Mouse (Mus musculus): ENCODE measurements around the gene Dbp. TPM values are rescaled to one million over a fixed set of nuclear protein-coding genes. Genes with fewer than 3 reads are reported as not detected.

The Dbp gene
- 2.1 and 2.9 TPM in 2 replicates for polyA plus RNA-seq (2015; fragmentation: Nextera tagmentation; extraction: Ambion mirVana)

DNA sequence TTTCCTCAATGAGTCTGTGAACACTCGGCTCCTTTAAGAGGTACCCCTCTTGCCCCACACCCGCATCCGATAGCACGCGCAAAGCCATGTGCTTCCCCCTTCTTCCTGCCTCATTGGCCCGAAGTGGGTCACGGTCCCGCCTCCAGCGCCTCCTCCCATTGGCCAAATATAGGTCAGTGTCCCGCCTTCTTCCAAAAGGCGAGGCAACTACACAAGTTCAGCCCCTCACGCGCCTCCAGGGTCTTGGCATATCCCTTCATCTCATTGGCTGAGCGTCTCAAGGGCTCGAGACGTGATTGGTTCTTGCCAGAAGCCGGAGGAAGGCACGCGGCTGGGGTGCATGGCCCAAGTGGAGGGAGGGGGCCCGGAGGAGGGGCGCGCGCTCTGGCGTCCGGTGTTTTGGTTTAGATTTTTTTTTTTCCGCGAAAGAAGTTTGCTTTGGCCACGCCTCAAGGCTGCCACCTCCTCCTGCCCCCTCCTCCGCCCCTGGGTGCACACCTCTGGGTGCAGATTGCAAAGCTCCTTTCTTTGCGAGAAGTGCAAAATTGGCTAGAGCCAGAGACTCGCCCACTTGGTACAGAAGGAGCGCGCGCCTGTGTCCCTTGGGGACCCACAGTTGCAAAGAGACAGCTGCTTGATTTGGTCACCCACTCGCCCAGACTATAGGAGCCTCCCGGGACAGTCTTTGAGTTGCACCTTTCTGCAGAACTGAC, at the start of gene Dbp:
Gene Dbp, plus strand, starts transcription at position 359 of the 713 bp plus-strand sequence.

DNA sequence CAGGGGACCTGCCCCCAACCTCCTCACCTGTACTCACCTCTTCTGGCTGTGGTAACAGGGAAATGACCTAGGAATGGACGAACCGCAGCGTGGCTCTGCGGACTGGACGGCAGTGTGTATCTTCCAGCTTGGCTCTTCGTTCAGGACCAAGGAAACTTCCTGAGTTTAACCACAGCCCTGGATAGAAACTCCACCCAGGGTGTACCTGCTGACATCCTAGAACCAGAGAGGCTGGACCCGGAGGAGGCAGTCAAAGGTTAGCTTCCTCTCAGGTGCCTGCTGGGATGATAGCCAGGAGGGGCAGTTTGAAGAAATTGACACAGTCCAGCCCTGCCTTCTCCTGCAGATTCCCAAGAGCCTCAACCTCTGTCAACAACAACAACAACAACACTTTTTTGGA, 38.7 kb upstream of the Dbp start, which contains the start of gene Fut2:
Gene Fut2, minus strand, starts transcription at position 234 of the 400 bp plus-strand sequence.

DNA sequence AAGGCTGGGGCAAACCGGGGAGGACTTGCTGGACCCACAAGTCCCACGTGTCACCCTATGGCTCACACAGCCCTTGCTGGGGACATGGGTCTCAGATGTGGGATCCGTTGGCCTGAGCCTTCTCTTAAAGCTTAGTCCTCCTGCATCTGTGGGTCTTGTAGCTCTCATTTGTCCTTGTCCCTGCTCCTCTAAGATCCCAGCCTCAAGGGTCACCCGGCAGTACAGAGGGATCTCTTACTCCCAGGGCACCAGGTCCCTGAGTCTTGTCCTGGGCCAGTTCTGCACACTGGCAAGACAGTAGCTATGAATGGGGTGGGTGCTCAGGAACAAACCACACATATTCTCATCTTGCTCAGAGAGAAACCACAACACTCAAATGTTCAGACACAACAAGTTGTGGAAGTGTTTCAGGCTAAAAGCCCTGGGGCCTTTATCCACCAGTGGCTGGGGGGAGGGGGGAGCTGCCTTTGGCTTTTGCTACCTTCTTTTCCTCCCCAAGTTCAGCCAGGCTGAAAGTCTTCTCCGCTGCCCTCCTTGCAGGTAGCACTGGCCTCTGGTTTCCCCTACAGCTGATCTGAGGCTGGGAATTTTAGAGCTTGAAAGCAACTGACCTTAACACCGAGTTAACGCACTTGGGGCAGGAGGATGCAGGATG, 21.4 kb upstream of the Dbp start, which contains the start of gene Ntn5:
Gene Ntn5, plus strand, starts transcription at position 627 of the 655 bp plus-strand sequence.

DNA sequence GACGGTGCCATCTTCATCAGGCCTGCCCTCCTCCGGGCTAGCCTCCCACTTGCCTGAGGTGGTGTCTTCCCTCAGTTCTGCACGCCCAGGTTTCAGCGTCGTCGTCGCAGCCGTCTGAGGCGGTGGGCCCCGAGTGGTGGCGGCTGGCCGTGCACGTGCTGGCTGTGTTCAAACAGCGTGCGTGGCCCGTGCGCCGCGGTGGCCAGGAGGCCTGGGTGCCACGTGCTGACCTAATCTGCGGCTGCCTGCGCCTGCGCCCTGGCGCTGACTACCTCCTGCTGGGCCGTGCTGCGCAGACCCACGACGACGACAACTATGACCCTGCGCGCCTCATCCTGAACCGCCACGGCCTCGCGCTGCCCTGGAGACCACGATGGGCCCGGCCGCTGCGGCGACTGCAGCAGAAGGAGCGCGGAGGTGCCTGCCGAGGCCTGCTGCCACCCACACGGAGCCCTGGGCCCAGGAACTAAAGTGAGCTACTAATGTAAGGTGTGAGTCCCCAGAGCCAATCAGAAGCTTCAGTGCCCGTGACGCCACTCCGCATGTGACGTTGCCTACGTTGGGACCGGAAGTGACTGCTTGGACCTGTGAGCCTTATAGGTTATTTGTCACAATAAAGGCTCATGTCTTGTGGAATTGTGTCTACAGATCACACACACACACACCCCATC, 10.8 kb upstream of the Dbp start, which contains the start of gene Sec1:
Gene Sec1, minus strand, starts transcription at position 482 of the 671 bp plus-strand sequence.

DNA sequence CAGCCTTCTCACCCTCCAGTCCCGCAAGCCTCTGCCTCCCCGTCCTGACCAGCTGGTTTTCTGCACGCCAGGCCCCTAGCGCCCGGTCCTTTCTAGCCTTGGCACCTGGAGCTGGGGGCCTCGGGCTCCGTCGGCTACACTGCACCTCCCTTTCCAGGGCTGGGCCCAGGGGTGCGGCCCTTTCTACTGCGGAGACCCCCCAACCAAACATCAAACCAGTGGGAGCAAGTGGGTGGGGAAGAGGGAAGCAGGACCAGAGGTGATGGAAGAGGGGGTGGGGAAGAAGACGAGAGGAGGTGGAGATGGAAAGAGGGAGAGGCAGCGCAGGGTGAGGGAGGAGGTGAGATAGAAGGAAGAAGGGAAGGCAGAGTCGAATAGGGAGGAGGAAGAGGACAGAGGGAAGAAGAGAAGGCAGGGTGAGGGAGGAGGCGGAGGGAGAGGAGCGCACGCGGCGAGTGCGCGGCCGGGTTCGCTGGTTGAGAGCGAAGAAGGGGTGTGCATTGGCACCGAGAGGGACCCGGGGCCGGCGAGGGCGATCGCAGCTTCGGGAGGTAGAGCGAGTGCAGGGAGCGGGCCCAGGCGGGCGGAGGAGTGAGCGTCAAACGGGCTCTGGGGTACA, 5.3 kb upstream of the Dbp start, which contains the start of gene Car11:
Gene Car11, plus strand, starts transcription at position 321 of the 619 bp plus-strand sequence.

DNA sequence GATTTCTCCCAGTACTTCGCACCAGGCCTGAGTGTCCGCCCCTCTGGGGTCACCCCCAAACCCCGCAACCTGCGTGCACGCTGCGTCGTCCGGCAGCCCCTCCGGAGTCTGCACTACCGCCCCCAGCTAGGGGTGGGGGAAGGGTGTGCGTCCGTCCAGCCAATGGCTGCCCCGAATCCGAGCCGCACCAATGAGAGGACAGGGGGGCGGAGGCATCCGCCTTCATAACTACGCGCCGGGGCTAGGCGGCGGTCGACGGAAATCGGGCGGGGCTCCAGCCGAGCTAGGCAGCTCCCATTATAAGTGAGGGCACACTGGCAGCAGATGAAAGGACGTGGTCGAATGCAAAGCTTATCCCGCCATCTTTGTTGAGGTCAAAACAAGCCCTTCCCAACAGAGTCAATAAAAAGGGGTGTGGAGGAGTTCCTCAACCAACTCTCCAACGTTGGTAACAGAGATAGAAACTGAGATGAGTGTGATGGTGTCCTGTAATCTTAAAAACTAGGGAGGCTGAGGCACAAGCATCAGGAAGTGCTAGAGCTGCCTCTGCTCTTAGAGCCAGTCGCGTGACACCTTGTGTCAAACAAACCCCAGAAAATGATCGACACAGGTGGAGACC, 10.3 kb downstream of the Dbp start, which contains the start of gene Rpl18:
Gene Rpl18, plus strand, starts transcription at position 368 of the 619 bp plus-strand sequence.

DNA sequence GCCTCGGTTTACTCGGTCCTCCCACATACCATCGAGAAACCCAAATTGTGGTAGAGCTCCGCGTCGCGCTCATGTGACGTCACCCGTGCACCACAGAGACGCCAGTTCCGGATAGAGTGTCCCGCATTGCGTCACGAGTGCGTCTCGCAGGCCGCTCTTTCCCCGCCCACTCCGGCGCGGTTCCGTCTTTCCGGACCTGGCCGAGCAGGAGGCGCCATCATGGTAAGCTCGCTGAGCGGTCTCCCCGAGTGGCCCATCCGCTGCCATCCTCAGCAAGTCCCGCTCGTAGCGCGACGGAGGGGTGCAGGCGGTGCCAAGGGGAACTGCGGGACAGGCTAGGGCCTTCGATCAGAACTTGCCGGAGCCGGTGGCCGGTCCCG, 13.0 kb downstream of the Dbp start, which contains the start of gene Sphk2:
Gene Sphk2, minus strand, starts transcription at position 85 of the 380 bp plus-strand sequence.

DNA sequence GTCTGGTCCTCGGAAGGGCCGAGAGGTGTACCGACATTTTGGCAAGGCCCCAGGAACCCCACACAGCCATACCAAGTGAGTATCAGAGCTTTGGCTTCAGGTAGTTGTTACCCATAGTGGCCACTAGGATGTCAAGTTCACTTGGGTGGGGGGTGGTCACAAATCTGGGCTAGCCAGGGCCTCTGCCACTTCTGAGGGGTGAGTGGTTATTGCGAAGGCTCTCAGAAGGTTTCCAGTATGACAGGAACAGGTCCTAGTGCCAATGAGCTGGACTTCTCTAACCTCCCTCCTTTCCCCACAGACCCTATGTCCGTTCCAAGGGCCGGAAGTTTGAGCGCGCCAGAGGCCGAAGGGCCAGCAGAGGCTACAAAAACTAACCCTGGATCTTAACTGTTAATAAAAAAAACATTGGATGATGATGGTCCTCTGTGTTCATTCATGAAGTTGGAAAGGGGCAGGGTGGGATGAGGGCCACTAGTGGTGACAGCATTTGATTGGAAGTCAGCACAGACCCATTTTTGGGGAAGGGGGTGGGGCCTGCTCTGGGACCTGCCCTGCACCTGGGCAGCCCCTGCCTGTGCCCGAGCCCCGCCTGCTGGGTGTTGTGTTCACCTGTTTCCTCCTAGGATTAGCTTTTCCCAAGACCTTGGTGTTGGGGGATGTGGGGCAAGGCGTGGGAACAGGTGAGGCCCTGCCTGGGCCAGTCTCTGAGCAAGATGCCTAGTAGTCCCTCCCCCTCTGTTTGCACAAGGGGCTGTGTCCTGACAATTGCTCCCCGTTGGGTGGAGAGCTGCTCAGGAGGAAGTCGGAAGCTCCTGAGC, 15.7 kb downstream of the Dbp start, which contains the start of gene Fam83e:
Gene Fam83e, plus strand, starts transcription at position 800 of the 821 bp plus-strand sequence.

DNA sequence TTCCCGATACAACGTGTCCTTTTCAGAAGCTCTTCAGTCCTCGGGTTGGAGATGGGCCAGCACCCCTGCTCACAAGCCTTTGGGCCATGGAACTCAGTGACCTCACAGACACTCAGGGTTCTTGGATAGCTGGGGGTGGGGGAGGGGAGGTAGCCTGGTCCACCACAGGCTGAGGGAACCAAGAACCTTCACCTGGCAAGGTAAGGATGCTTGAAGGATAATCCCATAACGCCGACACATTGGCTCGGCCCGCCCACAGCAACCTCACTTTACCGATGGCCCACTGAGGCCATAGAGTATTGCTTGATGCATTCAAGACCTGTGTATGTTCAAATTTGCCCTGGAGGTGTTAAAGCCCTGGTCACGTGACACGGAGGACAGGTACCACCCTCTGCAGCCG, 20.8 kb downstream of the Dbp start, which contains the start of gene Spaca4:
Gene Spaca4, minus strand, starts transcription at position 101 of the 400 bp plus-strand sequence.

Other genes starting within 250 kb of the Dbp start
- gene Ftl1, start 245.2 kb upstream of the Dbp start, polyA plus RNA-seq (2015; fragmentation: Nextera tagmentation; extraction: Ambion mirVana), result 4,601 and 4,690 TPM in 2 replicates
- 119 TPM in 2 replicates for gene Bax, start 238.2 kb upstream of the Dbp start, polyA plus RNA-seq (2015; fragmentation: Nextera tagmentation; extraction: Ambion mirVana)
- gene Tulp2, start 223.2 kb upstream of the Dbp start, polyA plus RNA-seq (2015; fragmentation: Nextera tagmentation; extraction: Ambion mirVana), result 0.73 and 0.78 TPM in 2 replicates
- not detected in 2 replicates for gene Gm45808, start 218.3 kb upstream of the Dbp start, polyA plus RNA-seq (2015; fragmentation: Nextera tagmentation; extraction: Ambion mirVana)
- 2.0 and 2.8 TPM in 2 replicates for gene Dhdh, start 216.3 kb upstream of the Dbp start, polyA plus RNA-seq (2015; fragmentation: Nextera tagmentation; extraction: Ambion mirVana)
- 129 and 141 TPM in 2 replicates for gene Nucb1, start 194.7 kb upstream of the Dbp start, polyA plus RNA-seq (2015; fragmentation: Nextera tagmentation; extraction: Ambion mirVana)
- 173 and 199 TPM in 2 replicates for gene Ppp1r15a, start 178.8 kb upstream of the Dbp start, polyA plus RNA-seq (2015; fragmentation: Nextera tagmentation; extraction: Ambion mirVana)
- gene Plekha4, start 178.8 kb upstream of the Dbp start, polyA plus RNA-seq (2015; fragmentation: Nextera tagmentation; extraction: Ambion mirVana), result 1.6 and 2.5 TPM in 2 replicates
- gene Hsd17b14, start 150.2 kb upstream of the Dbp start, polyA plus RNA-seq (2015; fragmentation: Nextera tagmentation; extraction: Ambion mirVana), result 1.5 and 1.7 TPM in 2 replicates
- gene Bcat2, start 134.9 kb upstream of the Dbp start, polyA plus RNA-seq (2015; fragmentation: Nextera tagmentation; extraction: Ambion mirVana), result 47.3 and 52.6 TPM in 2 replicates
- gene Fgf21, start 89.6 kb upstream of the Dbp start, polyA plus RNA-seq (2015; fragmentation: Nextera tagmentation; extraction: Ambion mirVana), result 0.13 TPM in 1 of 2 replicates, not detected in the other
- gene Fut1, start 87.8 kb upstream of the Dbp start, polyA plus RNA-seq (2015; fragmentation: Nextera tagmentation; extraction: Ambion mirVana), result not detected in 2 replicates
- 0.06 TPM in 1 of 2 replicates, not detected in the other for gene Izumo1, start 83.3 kb upstream of the Dbp start, polyA plus RNA-seq (2015; fragmentation: Nextera tagmentation; extraction: Ambion mirVana)
- 7.4 and 9.0 TPM in 2 replicates for gene Rasip1, start 77.6 kb upstream of the Dbp start, polyA plus RNA-seq (2015; fragmentation: Nextera tagmentation; extraction: Ambion mirVana)
- 2.5 and 3.1 TPM in 2 replicates for gene Mamstr, start 65.1 kb upstream of the Dbp start, polyA plus RNA-seq (2015; fragmentation: Nextera tagmentation; extraction: Ambion mirVana)
- 0.10 and 0.32 TPM in 2 replicates for gene Fut2, start 38.7 kb upstream of the Dbp start, polyA plus RNA-seq (2015; fragmentation: Nextera tagmentation; extraction: Ambion mirVana)
- gene Ntn5, start 21.1 kb upstream of the Dbp start, polyA plus RNA-seq (2015; fragmentation: Nextera tagmentation; extraction: Ambion mirVana), result not detected in 2 replicates
- gene Sec1, start 10.7 kb upstream of the Dbp start, polyA plus RNA-seq (2015; fragmentation: Nextera tagmentation; extraction: Ambion mirVana), result 0.10 TPM in 1 of 2 replicates, not detected in the other
- gene Car11, start 5.2 kb upstream of the Dbp start, polyA plus RNA-seq (2015; fragmentation: Nextera tagmentation; extraction: Ambion mirVana), result 0.72 and 1.8 TPM in 2 replicates
- 888 and 898 TPM in 2 replicates for gene Rpl18, start 10.4 kb downstream of the Dbp start, polyA plus RNA-seq (2015; fragmentation: Nextera tagmentation; extraction: Ambion mirVana)
- 9.7 and 11.7 TPM in 2 replicates for gene Sphk2, start 12.9 kb downstream of the Dbp start, polyA plus RNA-seq (2015; fragmentation: Nextera tagmentation; extraction: Ambion mirVana)
- gene Fam83e, start 16.1 kb downstream of the Dbp start, polyA plus RNA-seq (2015; fragmentation: Nextera tagmentation; extraction: Ambion mirVana), result 0.29 and 0.65 TPM in 2 replicates
- gene Spaca4, start 20.7 kb downstream of the Dbp start, polyA plus RNA-seq (2015; fragmentation: Nextera tagmentation; extraction: Ambion mirVana), result not detected in 2 replicates
- gene Lmtk3, start 78.7 kb downstream of the Dbp start, polyA plus RNA-seq (2015; fragmentation: Nextera tagmentation; extraction: Ambion mirVana), result 0.24 TPM in 1 of 2 replicates, not detected in the other
- 0.42 and 0.79 TPM in 2 replicates for gene Sult2b1, start 79.6 kb downstream of the Dbp start, polyA plus RNA-seq (2015; fragmentation: Nextera tagmentation; extraction: Ambion mirVana)
- gene Cyth2, start 109.5 kb downstream of the Dbp start, polyA plus RNA-seq (2015; fragmentation: Nextera tagmentation; extraction: Ambion mirVana), result 36.4 and 37.5 TPM in 2 replicates
- 0.18 and 0.21 TPM in 2 replicates for gene Kcnj14, start 119.7 kb downstream of the Dbp start, polyA plus RNA-seq (2015; fragmentation: Nextera tagmentation; extraction: Ambion mirVana)
- 30.0 and 31.3 TPM in 2 replicates for gene Grwd1, start 125.9 kb downstream of the Dbp start, polyA plus RNA-seq (2015; fragmentation: Nextera tagmentation; extraction: Ambion mirVana)
- gene Kdelr1, start 167.7 kb downstream of the Dbp start, polyA plus RNA-seq (2015; fragmentation: Nextera tagmentation; extraction: Ambion mirVana), result 24.3 and 27.4 TPM in 2 replicates
- gene Grin2d, start 173.3 kb downstream of the Dbp start, polyA plus RNA-seq (2015; fragmentation: Nextera tagmentation; extraction: Ambion mirVana), result 0.19 and 0.33 TPM in 2 replicates
- 1.4 and 1.5 TPM in 2 replicates for gene Syngr4, start 191.6 kb downstream of the Dbp start, polyA plus RNA-seq (2015; fragmentation: Nextera tagmentation; extraction: Ambion mirVana)
- gene Tmem143, start 191.9 kb downstream of the Dbp start, polyA plus RNA-seq (2015; fragmentation: Nextera tagmentation; extraction: Ambion mirVana), result 3.2 and 4.1 TPM in 2 replicates
- gene Emp3, start 216.3 kb downstream of the Dbp start, polyA plus RNA-seq (2015; fragmentation: Nextera tagmentation; extraction: Ambion mirVana), result 170 and 224 TPM in 2 replicates
- 2.6 and 4.1 TPM in 2 replicates for gene Ccdc114, start 219.0 kb downstream of the Dbp start, polyA plus RNA-seq (2015; fragmentation: Nextera tagmentation; extraction: Ambion mirVana)